Mouse (Mus musculus) forebrain, embryonic 12.5 days (tissue): ENCODE data around the gene Thoc2. TPM values are rescaled to one million over a fixed set of nuclear protein-coding genes. Genes with fewer than 3 reads are reported as not detected.
"Not testable (repeated sequence)": the region's sequence is repeated elsewhere in the genome, so short reads cannot be mapped to it uniquely, and the experiment has no call there.

Experiments used
- ATAC-seq: fragments of 200-750 bp; cut with Nextera tagmentation; 2 replicates; pipeline ENCODE4 v1.8.0; 2017; ENCODE audit warnings: moderate TSS enrichment; ENCODE audit not compliant: low FRiP score
- H3K27ac ChIP-seq: fragments of 300-500 bp; sonication (generic); 2 replicates; pipeline ENCODE4 v1.5.1; 2016; ENCODE audit warnings: mild to moderate bottlenecking
- H3K27me3 ChIP-seq: fragments of 300-500 bp; sonication (generic); 2 replicates; pipeline ENCODE4 v1.6.1; 2016; ENCODE audit warnings: mild to moderate bottlenecking
- H3K36me3 ChIP-seq: fragments of 300-500 bp; sonication (generic); replicated peaks from 2 replicates; pipeline ENCODE4 v1.6.1; 2016; ENCODE audit warnings: mild to moderate bottlenecking
- H3K4me1 ChIP-seq: fragments of 300-500 bp; sonication (generic); 2 replicates; pipeline ENCODE4 v1.6.1; 2016
- H3K4me2 ChIP-seq: fragments of 300-500 bp; sonication (generic); 2 replicates; pipeline ENCODE4 v1.6.1; 2016; ENCODE audit warnings: mild to moderate bottlenecking, moderate library complexity
- H3K4me3 ChIP-seq: fragments of 300-500 bp; sonication (generic); replicated peaks from 2 replicates; pipeline ENCODE4 v1.5.1; 2016; ENCODE audit warnings: mild to moderate bottlenecking
- H3K9ac ChIP-seq: fragments of 300-500 bp; sonication (generic); 2 replicates; pipeline ENCODE4 v1.6.1; 2016; ENCODE audit warnings: mild to moderate bottlenecking
- H3K9me3 ChIP-seq: fragments of 300-500 bp; sonication (generic); 2 replicates; pipeline ENCODE4 v1.6.1; 2016
- WGBS: fragments of 180-500 bp; shearing (Covaris S2); methylation state at CpG from one replicate; pipeline ENCODE4 v1.1.7; 2016; 5-methylcytosine and 5-hydroxymethylcytosine counted together
- polyA plus RNA-seq: library from polyadenylated mRNA; unstranded; fragments of >200 nt; fragmentation: Nextera tagmentation; extraction: Ambion mirVana; gene quantifications from 2 replicates; pipeline ENCODE4 v1.2.1, GENCODE M21; 2016

Thoc2 gene
- 118 and 119 TPM in 2 replicates for polyA plus RNA-seq

- no peaks in the 10 kb centered on the region for H3K36me3 ChIP-seq
- 100% methylated on average over 1 of the region's 1 CpGs for WGBS
- no peaks in the 10 kb centered on the region for H3K9me3 ChIP-seq
- no peak for ATAC-seq
- H3K9ac ChIP-seq = no peak within 1 kb of the TSS
- no peaks in the 10 kb centered on the region for H3K27me3 ChIP-seq
- H3K4me2 ChIP-seq = no peak within 1 kb of the TSS
- H3K27ac ChIP-seq = no peak within 1 kb of the TSS
- no peaks in the 10 kb centered on the region for H3K4me1 ChIP-seq
- H3K4me3 ChIP-seq = no peak within 1 kb of the TSS
These were observed at the start of gene Thoc2 for GRCm38 (mm10) chrX:41920574-41920973. Thoc2 (minus strand) TSS chrX:41920674.

- Histone ChIP-seq H3K4me1 (no peaks in the 10 kb centered on the region), H3K9ac (no peak overlapping the region), H3K4me2 (no peak overlapping the region), H3K27me3 (no peaks in the 10 kb centered on the region), H3K36me3 (no peaks in the 10 kb centered on the region), H3K9me3 (no peaks in the 10 kb centered on the region), H3K27ac (no peak overlapping the region), H3K4me3 (no peak overlapping the region)
- WGBS = 90% methylated on average over 2 of the region's 2 CpGs
- ATAC-seq = no peak
These were observed 49.6 kb upstream of the Thoc2 start for GRCm38 (mm10) chrX:41970096-41970495.

GRCm38 (mm10) chrX:41969341-41969740 is 48.9 kb upstream of the Thoc2 start:
- Histone ChIP-seq H3K36me3 (no peaks in the 10 kb centered on the region), H3K27ac (no peak overlapping the region), H3K4me2 (no peak overlapping the region), H3K4me1 (no peaks in the 10 kb centered on the region), H3K9me3 (no peaks in the 10 kb centered on the region), H3K4me3 (no peak overlapping the region), H3K9ac (no peak overlapping the region), H3K27me3 (no peaks in the 10 kb centered on the region)
- 89% methylated on average over 4 of the region's 4 CpGs for WGBS
- no peak for ATAC-seq

GRCm38 (mm10) chrX:41957161-41957560 is 36.7 kb upstream of the Thoc2 start:
- no peak for ATAC-seq

GRCm38 (mm10) chrX:41941840-41942239 is 21.4 kb upstream of the Thoc2 start:
- Histone ChIP-seq H3K4me2 (no peak overlapping the region), H3K4me1 (no peaks in the 10 kb centered on the region), H3K9me3 (no peaks in the 10 kb centered on the region), H3K27me3 (no peaks in the 10 kb centered on the region), H3K27ac (no peak overlapping the region), H3K4me3 (no peak overlapping the region), H3K36me3 (no peaks in the 10 kb centered on the region), H3K9ac (no peak overlapping the region)
- ATAC-seq = no peak
- 91% methylated on average over 5 of the region's 5 CpGs for WGBS

More at GRCm38 (mm10) chrX:41957161-41957560, 36.7 kb upstream of the Thoc2 start:
- Histone ChIP-seq H3K4me3 (no peak overlapping the region), H3K36me3 (no peaks in the 10 kb centered on the region), H3K9ac (no peak overlapping the region), H3K9me3 (no peaks in the 10 kb centered on the region), H3K27ac (no peak overlapping the region), H3K4me1 (no peaks in the 10 kb centered on the region), H3K4me2 (no peak overlapping the region), H3K27me3 (no peaks in the 10 kb centered on the region)
- 64% methylated on average over 4 of the region's 4 CpGs for WGBS

- H3K9ac ChIP-seq, ATAC-seq, H3K36me3 ChIP-seq, H3K4me3 ChIP-seq, H3K4me1 ChIP-seq, H3K9me3 ChIP-seq, H3K4me2 ChIP-seq, H3K27ac ChIP-seq, H3K27me3 ChIP-seq: not testable (repeated sequence)
- 45% methylated on average over 6 of the region's 6 CpGs for WGBS
These were observed 11.3 kb upstream of the Thoc2 start for GRCm38 (mm10) chrX:41931821-41932220.

- no peaks in the 10 kb centered on the region for H3K4me1 ChIP-seq
- no peak for ATAC-seq
- WGBS = 85% methylated on average over 5 of the region's 5 CpGs
- no peaks in the 10 kb centered on the region for H3K27me3 ChIP-seq
- no peaks in the 10 kb centered on the region for H3K9me3 ChIP-seq
- no peak overlapping the region for H3K27ac ChIP-seq
- no peaks in the 10 kb centered on the region for H3K36me3 ChIP-seq
- H3K9ac ChIP-seq = no peak overlapping the region
- H3K4me2 ChIP-seq = no peak overlapping the region
- no peak overlapping the region for H3K4me3 ChIP-seq
These were observed 4.2 kb upstream of the Thoc2 start for GRCm38 (mm10) chrX:41924708-41925107.

GRCm38 (mm10) chrX:41912061-41912401 is 8.4 kb downstream of the Thoc2 start:
- peak overlapping the region; percentile 27; the same call in 1 of the 2 replicates for H3K4me2 ChIP-seq
- H3K4me3 ChIP-seq = peak overlapping the region; percentile 62
- 0 out of 2 replicates have a peak, but pooled peaks cover 8% of the 10 kb centered on the region for H3K4me1 ChIP-seq
- no peaks in the 10 kb centered on the region for H3K9me3 ChIP-seq
- no peaks in the 10 kb centered on the region for H3K27me3 ChIP-seq
- no peaks in the 10 kb centered on the region for H3K36me3 ChIP-seq
- 45% methylated on average over 10 of the region's 10 CpGs for WGBS
- H3K27ac ChIP-seq = no peak overlapping the region
- ATAC-seq = no peak; the same call in 1 of the 2 replicates
- no peak overlapping the region for H3K9ac ChIP-seq

GRCm38 (mm10) chrX:41911390-41912060 is 8.9 kb downstream of the Thoc2 start:
- 16% methylated on average over 33 of the region's 59 CpGs for WGBS
- H3K27me3 ChIP-seq = no peaks in the 10 kb centered on the region
- H3K9me3 ChIP-seq = no peaks in the 10 kb centered on the region
- ATAC-seq = peak; percentile 98
- H3K4me1 ChIP-seq = 0 out of 2 replicates have a peak, but pooled peaks cover 8% of the 10 kb centered on the region
- H3K9ac ChIP-seq = peak overlapping the region; percentile 71
- peak overlapping the region; percentile 62 for H3K4me3 ChIP-seq
- peak overlapping the region; percentile 88 for H3K27ac ChIP-seq
- peak overlapping the region; percentile 59 for H3K4me2 ChIP-seq
- no peaks in the 10 kb centered on the region for H3K36me3 ChIP-seq

GRCm38 (mm10) chrX:41910981-41911380 is 9.5 kb downstream of the Thoc2 start:
- peak overlapping the region; percentile 71 for H3K9ac ChIP-seq
- H3K27me3 ChIP-seq = no peaks in the 10 kb centered on the region
- 20% methylated on average over 23 of the region's 24 CpGs for WGBS
- no peaks in the 10 kb centered on the region for H3K36me3 ChIP-seq
- H3K9me3 ChIP-seq = no peaks in the 10 kb centered on the region
- peak; percentile 53 for ATAC-seq
- H3K4me1 ChIP-seq = 0 out of 2 replicates have a peak, but pooled peaks cover 8% of the 10 kb centered on the region
- peak overlapping the region; percentile 88 for H3K27ac ChIP-seq
- H3K4me3 ChIP-seq = peak overlapping the region; percentile 62
- H3K4me2 ChIP-seq = peak overlapping the region; percentile 59

- Histone ChIP-seq H3K27ac (no peak overlapping the region), H3K9me3 (no peaks in the 10 kb centered on the region), H3K4me1 (0 out of 2 replicates have a peak, but pooled peaks cover 8% of the 10 kb centered on the region), H3K27me3 (no peaks in the 10 kb centered on the region), H3K4me2 (peak overlapping the region; percentile 59), H3K4me3 (peak overlapping the region; percentile 62), H3K9ac (peak overlapping the region; percentile 71), H3K36me3 (no peaks in the 10 kb centered on the region)
- no peak for ATAC-seq
- 18% methylated on average over 9 of the region's 9 CpGs for WGBS
These were observed 10.0 kb downstream of the Thoc2 start for GRCm38 (mm10) chrX:41910471-41910870.

GRCm38 (mm10) chrX:41884759-41885505 is 35.5 kb downstream of the Thoc2 start:
- WGBS = 66% methylated on average over 4 of the region's 4 CpGs
- Histone ChIP-seq H3K4me3 (no peak overlapping the region), H3K27ac (no peak overlapping the region), H3K4me2 (no peak overlapping the region), H3K9me3 (no peaks in the 10 kb centered on the region), H3K4me1 (no peaks in the 10 kb centered on the region), H3K9ac (no peak overlapping the region), H3K36me3 (no peaks in the 10 kb centered on the region), H3K27me3 (no peaks in the 10 kb centered on the region)
- ATAC-seq = no peak
